Comparison of ENCODE assay signal across 23 mouse cellular contexts in genomic region chr14:29014680-29015079, GRCm38 (mm10). TPM values are rescaled to one million over a fixed set of nuclear protein-coding genes. Genes with fewer than 3 reads are reported as not detected.
DNase-seq lines count a peak whose midpoint lies in the region; ATAC-seq lines count a peak whose summit lies in the region.
"Had no signal": no experiment of that assay in that cellular context is flagged by ENCODE, and none has a peak within 500 bp of the region (broad histone marks: within the 10 kb centered on the region; RNA-seq: fewer than 3 reads in every experiment).

No protein-coding gene starts in this region.

- DNase-seq in cerebellum, adult 8-10 months = no peak
- peak; percentile 6 for DNase-seq in kidney, postnatal 14 days
- peak; percentile 40 to 55 for DNase-seq in cerebellum, adult 18-20 months
- peak; percentile 24 for DNase-seq in gastrocnemius, postnatal 10 days
- no peak for DNase-seq in forebrain, embryonic 14.5 days (ENCODE audit: low spot score)
- DNase-seq in layer of hippocampus, adult 9-10 months (ENCODE audit: low spot score) = no peak
- DNase-seq: adrenal gland, adult 8-10 months; heart, postnatal 10 days; kidney, adult 18-20 months; layer of hippocampus, postnatal 36 days; liver, embryonic 13.5 days; midbrain, embryonic 14.5 days; retina, postnatal 1 day; right cerebral cortex, postnatal 4 days; thymus, adult 2 months had no signal

- H3K36me3 ChIP-seq in kidney, embryonic 15.5 days = no peaks in the 10 kb centered on the region
- no peaks in the 10 kb centered on the region for H3K36me3 ChIP-seq in forebrain, embryonic 14.5 days (ENCODE audit: control insufficient read depth, insufficient read depth, low read length)
- H3K36me3 ChIP-seq: embryonic facial prominence, embryonic 10.5 days; hindbrain, embryonic 13.5 days; liver, embryonic 13.5 days had no signal

- H3K4me2 ChIP-seq in kidney, embryonic 15.5 days = no peak overlapping the region
- no peak overlapping the region for H3K4me2 ChIP-seq in forebrain, embryonic 14.5 days (ENCODE audit: low read length)
- H3K4me2 ChIP-seq: forebrain, embryonic 13.5 days; hindbrain, embryonic 13.5 days; liver, embryonic 13.5 days had no signal

- ATAC-seq in cerebellum, adult (ENCODE audit: insufficient number of reproducible peaks, low FRiP score, low TSS enrichment) = peak; percentile 53
- no peak for ATAC-seq in kidney, embryonic 15.5 days (replicated peaks; ENCODE audit: low FRiP score)
- no peak for ATAC-seq in forebrain, embryonic 14.5 days
- ATAC-seq: forebrain, embryonic 13.5 days had no signal

- H3K4me1 ChIP-seq in kidney, embryonic 15.5 days = peaks cover 17% of the 10 kb centered on the region
- peaks cover 5% of the 10 kb centered on the region; the same call in 1 of the 2 replicates for H3K4me1 ChIP-seq in forebrain, embryonic 14.5 days (ENCODE audit: control insufficient read depth, insufficient read depth, low read length)

- no peak overlapping the region for H3K27ac ChIP-seq in kidney, embryonic 15.5 days
- H3K27ac ChIP-seq in forebrain, embryonic 14.5 days (ENCODE audit: low read depth, low read length) = no peak overlapping the region
- H3K27ac ChIP-seq: embryonic facial prominence, embryonic 10.5 days; forebrain, embryonic 13.5 days; hindbrain, embryonic 13.5 days; liver, embryonic 13.5 days had no signal

- no peak overlapping the region for H3K9ac ChIP-seq in kidney, embryonic 15.5 days
- no peak overlapping the region for H3K9ac ChIP-seq in forebrain, embryonic 14.5 days (ENCODE audit: low read length)
- H3K9ac ChIP-seq: forebrain, embryonic 13.5 days; hindbrain, embryonic 13.5 days; liver, embryonic 13.5 days had no signal

- H3K27me3 ChIP-seq in kidney, embryonic 15.5 days = no peaks in the 10 kb centered on the region
- no peaks in the 10 kb centered on the region for H3K27me3 ChIP-seq in forebrain, embryonic 14.5 days (replicated peaks; ENCODE audit: control insufficient read depth, insufficient read depth, low read length)
- H3K27me3 ChIP-seq: CH12.LX; forebrain, embryonic 13.5 days; hindbrain, embryonic 13.5 days; liver, embryonic 13.5 days had no signal

- no peaks in the 10 kb centered on the region for H3K9me3 ChIP-seq in kidney, embryonic 15.5 days (replicated peaks)
- no peaks in the 10 kb centered on the region for H3K9me3 ChIP-seq in forebrain, embryonic 14.5 days (replicated peaks; ENCODE audit: control insufficient read depth, low read length)
- H3K9me3 ChIP-seq: embryonic facial prominence, embryonic 10.5 days; forebrain, embryonic 13.5 days; hindbrain, embryonic 13.5 days; liver, embryonic 13.5 days had no signal

- H3K4me3 ChIP-seq in kidney, embryonic 15.5 days (replicated peaks) = no peak overlapping the region
- no peak overlapping the region for H3K4me3 ChIP-seq in forebrain, embryonic 14.5 days (ENCODE audit: low read depth, low read length)
- H3K4me3 ChIP-seq: embryonic facial prominence, embryonic 10.5 days; forebrain, embryonic 13.5 days; hindbrain, embryonic 13.5 days; liver, embryonic 13.5 days had no signal

- 78% methylated on average over 2 of the region's 2 CpGs for WGBS in kidney, embryonic 15.5 days
- WGBS in forebrain, embryonic 14.5 days = 85% methylated on average over 2 of the region's 2 CpGs

RNA-seq across cellular contexts. Expression of gene Lrtm1, which starts 3.3 kb away (rescaled TPM):
- 0.10 and 0.18 TPM in 2 replicates for polyA plus RNA-seq in kidney, embryonic 15.5 days (2015; fragmentation: Nextera tagmentation; extraction: Ambion mirVana)
- total RNA-seq in gastrocnemius, postnatal 10 days (2021) = 10 to 100 TPM; 36.0 to 39.1 TPM
- 0.25 TPM in 1 of 2 replicates, not detected in the other for polyA plus RNA-seq in forebrain, embryonic 14.5 days (2014; fragmentation: Nextera tagmentation; extraction: Ambion mirVana)
- total RNA-seq: CH12.LX; layer of hippocampus, postnatal 36 days; left cerebral cortex, postnatal 36 days; neutrophil, adult 5-6 weeks had no signal

Comparison
In these comparisons a context has a peak if more than half of its experiments do, and no peak if none do; other contexts are left out.
1. DNase-seq: peak in kidney, postnatal 14 days (single experiment), cerebellum, adult 18-20 months (2 of 2) and gastrocnemius, postnatal 10 days (single experiment); none in cerebellum, adult 8-10 months (single experiment), forebrain, embryonic 14.5 days (single experiment) and layer of hippocampus, adult 9-10 months (single experiment).